Mouse (Mus musculus): ENCODE measurements at regions not wholly inside any gene's neighbourhood (a gene's known extent, or its start where the extent isn't known, plus 50 kb on each side); places are given as distances from the start of the nearest gene placed in this dataset.

DNA sequence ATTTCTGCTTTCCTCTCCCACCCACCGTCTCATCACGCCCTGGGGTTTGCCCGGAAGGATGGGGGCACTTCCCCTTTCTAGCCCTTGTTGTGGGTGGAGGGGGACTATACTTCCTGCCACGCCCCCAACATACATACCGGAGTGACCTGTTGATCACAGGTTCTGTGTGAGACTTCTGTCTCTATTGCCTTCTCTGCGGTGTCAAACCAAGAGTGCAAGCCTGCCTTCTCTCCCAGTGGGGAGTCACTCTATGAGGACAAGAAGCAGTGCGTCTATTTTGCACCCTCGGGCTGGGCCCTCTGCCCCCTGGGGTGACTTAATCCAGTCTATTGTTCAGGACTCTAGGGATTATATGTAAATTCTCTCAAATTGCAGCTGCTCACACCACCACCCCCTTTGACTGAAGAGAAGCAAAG is 318.8 kb downstream of the Fam49a start:
- in situ Hi-C loops (cut with MboI, MseI): no loop called here

DNA sequence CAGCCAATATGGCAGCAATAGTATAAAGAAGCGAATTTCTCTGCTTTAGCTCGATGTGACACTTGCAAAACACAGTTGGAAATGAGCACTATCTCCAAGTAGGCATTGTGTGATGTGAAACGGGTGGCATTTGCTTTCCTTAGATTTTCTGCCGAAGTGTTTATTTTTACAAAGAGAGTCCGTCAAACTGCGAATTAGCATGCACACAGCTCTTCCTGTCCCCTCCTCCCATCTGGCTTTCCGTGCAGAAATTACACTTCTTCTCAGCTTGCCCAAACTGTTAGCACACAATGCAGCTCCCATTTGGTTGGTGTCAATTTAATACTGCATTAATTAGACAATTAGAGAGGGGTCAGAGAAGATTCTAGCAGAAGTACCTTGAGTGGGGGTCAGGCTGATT is 316.3 kb downstream of the Fam49a start:
- in situ Hi-C loops (cut with MboI, MseI): no loop called here

- in situ Hi-C loops (cut with MboI, MseI): no loop called here
Observed at GRCm38 (mm10) chr12:12570563-12571251, 308.8 kb downstream of the Fam49a start.

DNA sequence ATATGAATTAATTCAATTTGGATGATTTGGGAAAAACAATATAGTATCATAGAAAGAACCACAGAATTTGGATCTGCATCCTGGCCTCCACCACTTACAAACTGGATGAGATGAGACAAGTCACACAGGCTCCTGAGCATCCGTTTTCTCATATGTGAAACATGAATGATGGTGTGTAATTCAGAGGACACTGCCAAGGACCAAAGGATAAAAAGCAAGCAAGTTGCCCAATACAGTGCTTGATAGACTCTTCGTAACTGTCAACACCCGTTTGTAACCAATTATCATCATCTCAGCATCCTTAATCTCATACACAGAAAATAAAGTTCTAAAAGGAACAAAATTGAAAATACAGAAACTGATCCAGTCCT is 305.8 kb downstream of the Fam49a start:
- in situ Hi-C loops (cut with MboI, MseI): no loop called here

DNA sequence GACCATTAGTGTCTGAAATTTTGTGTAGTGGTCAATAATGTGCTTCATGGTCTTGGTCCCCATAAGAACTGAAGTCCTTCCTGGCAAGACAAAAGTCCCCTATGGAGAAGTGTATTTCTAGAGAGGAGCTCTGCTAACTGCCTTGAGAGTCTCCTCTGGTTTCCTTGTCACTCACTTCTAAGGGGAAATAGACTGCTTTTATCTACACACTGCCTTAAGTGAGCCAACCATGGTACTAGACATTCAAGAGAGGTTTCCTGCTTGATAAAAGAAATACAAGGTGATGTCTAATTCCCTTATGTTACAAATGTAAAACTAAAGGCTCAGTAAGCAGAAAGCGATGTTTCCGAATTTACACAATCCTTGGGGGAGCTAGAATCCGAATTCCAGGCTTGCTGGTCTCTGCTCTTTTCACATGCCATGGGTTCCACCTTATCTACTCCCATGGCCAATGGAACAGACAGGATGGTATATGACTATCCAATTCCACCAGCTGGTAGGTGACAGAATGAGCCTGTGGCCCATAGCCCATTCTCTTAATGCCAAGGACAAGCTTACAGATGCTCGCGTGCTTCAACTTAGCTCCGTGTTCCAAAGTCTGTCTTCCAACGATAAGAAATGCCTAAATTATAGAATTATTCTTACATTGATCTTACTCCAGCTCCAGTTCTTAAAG is 305.3 kb downstream of the Fam49a start:
- in situ Hi-C loops (cut with MboI, MseI): no loop called here

DNA sequence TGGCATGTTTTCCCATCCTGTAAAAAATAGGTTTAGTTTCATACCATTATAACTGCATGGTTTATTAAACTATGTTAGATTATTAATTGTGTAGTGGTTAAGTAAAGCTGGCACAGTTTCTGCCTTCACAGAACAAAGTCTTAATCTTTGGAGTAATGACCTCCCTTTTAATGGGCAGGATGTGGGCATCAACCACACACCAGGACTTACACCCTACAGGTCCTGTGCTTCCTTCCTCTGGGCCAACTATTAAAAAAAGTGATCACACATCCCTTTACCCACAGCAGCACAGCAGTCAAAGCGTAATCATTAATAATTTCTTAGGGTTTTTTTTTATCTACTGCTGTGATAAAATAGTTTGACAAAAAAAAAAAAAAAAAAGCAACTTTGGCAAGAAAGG is 300.3 kb downstream of the Fam49a start:
- in situ Hi-C loops (cut with MboI, MseI): no loop called here

DNA sequence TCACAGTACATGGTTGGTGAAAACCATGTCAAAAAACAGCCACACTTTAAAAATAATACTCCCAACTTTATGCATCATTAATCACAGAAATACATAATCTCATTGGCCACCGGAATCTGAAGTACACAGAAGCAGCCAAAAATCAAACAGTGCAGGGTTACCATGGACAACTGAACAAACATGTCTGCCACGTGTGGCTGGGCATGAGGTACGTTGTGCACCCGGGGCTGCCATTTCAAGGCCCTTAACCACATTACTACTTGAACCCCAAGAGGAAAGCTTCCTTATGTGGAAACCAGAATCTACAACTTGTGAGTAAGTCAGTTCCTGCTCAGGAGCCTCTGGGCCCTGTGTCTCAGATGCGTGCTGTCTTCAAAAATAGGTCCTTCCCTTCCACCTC is 289.9 kb downstream of the Fam49a start:
- in situ Hi-C loops (cut with MboI, MseI): no loop called here

DNA sequence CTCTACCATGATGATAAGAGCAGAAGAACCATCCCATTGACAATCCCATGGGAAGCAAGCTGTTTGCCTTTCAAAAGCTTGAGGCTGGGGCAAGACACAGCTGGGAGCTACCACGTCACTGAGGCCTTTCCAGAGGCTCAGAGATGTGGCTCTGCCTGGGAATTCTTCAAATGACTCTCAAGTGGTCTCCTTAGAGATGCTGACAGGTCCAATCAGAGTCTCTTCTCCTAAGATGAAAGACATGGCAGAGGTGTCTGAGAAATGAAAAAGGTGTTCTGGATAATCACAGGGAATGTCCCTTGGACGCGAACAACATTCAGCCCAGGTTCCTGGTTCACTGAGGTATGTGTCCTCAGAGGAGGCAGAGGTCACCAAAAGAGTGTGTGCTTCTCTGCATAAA is 287.7 kb downstream of the Fam49a start:
- in situ Hi-C loops (cut with MboI, MseI): no loop called here

- in situ Hi-C loops (cut with MboI, MseI): no loop called here
Observed at GRCm38 (mm10) chr12:12548688-12549087, 286.7 kb downstream of the Fam49a start.

DNA sequence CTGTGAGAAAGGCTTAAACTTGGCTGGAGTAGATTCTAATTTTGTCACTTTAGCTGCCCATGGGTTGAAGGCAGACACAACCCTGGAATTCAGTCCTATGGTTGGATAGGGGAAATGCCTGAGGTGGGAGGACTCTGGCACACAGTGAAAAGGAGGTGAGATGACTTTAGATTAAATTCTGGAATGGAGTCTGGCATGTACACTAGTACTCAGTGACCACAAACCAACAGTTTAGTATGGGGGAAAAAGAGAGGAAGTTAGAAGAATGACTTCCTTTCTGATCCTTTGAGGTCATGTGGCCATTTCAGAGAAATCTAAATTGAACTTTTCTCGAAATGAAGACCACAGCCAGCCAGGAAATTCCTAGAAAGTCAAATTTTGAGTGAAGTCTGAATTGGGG is 285.5 kb downstream of the Fam49a start:
- in situ Hi-C loops (cut with MboI, MseI): no loop called here

GRCm38 (mm10) chr12:12546372-12547031 is 284.6 kb downstream of the Fam49a start:
- in situ Hi-C loops (cut with MboI, MseI): no loop called here

DNA sequence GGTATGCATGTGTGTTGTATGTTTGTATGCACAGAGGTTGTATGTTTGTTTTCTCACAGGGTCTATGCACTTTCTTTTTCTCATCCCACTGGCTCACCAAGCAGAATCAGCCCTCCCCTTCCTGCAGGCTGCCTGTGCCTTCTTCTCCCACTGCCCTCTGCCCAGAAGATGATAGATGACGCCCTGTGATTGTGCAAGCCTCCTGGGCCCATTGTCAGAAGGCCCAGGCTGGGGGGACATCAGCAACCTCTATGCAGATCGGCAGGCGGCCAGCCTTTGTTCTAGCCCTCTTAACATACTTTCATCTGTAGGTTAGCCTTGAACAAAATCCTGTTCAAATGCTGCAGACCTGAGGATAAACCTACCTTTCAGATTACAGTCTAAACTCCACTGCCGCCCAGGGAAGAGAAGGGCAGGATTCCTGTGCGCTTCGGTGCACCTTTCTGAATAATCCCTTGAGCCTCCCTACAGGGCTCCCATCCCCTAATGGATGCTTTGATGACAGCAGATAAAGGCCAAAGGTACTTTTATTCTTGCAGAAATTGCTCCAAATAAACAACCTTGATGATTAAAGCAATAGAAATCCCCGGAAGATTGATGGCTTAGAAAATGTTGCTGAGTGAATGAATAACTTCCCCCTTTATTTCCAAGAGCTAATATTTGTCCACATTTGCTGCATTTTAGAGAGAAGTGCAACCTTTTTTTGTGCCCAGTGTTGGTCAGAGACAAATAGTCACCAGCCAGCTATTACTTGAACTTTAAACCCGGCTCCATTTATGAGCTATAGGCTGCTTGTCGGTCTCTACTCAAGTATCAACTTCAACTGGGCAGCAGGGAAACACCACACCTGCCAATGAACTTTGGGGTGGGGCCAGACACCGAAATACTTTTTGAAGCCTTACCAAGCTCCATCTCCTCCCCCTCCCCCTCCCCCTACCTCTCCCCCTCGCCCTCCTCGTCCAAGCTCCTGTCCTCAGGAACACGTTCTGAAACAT is 279.4 kb downstream of the Fam49a start:
- in situ Hi-C loops (cut with MboI, MseI): no loop called here

DNA sequence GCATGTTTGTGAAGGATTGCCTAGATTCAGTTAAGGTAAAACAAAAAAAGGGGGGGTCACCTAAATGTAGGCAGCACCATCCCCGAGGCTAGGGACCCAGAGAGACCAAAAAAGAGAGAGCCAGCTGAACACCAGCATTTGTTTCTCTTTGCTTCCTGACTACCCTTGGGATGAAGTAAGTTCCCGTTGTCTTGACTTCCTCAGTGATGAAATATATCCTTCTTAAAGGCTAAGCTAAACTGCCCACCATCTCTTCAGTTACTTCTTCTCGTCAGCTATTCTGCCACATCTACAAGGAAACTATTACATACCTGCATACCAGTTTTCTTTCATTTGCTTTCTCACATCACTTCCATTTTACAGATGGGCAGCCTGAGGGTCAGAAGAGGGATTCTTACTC is 277.4 kb downstream of the Fam49a start:
- in situ Hi-C loops (cut with MboI, MseI): no loop called here

DNA sequence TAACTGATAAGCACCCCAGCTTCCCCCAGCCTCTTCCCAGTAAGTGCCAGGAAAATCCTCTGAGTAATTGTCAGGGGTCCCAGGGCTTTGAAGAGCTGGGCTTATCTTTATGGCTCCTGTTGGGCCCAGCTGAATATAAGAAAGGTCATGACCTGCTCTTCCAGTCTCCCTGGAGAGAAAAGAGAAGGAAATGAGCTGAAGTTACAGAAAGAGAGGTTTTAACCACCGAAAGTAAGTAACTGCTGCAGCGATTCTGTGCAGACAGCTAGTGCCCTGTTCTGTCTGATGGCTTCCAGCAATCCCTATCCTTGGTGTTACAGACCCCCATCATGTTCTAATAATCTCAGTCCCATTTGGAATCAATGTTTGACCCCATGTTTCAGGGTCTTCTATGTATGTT is 272.8 kb downstream of the Fam49a start:
- in situ Hi-C loops (cut with MboI, MseI): no loop called here

- in situ Hi-C loops (cut with MboI, MseI): no loop called here
Observed at GRCm38 (mm10) chr12:12530796-12531195, 268.9 kb downstream of the Fam49a start.

DNA sequence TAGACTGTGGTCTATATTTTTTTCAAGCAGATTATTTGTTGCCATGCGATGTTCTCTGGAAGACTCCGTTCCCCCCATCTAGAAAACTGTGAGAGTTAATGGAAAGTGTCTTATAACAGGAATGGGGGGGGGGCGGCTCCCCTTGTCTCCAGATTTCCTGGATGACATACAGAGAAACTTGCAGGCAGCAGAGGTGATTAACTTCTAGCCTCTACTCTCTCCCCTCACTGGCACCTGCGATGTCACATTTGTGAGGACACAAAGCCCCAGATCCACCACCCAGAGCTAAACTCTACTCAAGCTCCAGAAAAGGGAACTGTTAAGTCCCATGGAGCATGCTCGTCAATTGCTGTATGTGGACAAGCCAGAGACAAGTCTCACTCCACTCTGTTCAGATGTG is 267.6 kb downstream of the Fam49a start:
- in situ Hi-C loops (cut with MboI, MseI): no loop called here

- in situ Hi-C loops (cut with MboI, MseI): no loop called here
Observed at GRCm38 (mm10) chr12:12528478-12528981, 266.6 kb downstream of the Fam49a start.

DNA sequence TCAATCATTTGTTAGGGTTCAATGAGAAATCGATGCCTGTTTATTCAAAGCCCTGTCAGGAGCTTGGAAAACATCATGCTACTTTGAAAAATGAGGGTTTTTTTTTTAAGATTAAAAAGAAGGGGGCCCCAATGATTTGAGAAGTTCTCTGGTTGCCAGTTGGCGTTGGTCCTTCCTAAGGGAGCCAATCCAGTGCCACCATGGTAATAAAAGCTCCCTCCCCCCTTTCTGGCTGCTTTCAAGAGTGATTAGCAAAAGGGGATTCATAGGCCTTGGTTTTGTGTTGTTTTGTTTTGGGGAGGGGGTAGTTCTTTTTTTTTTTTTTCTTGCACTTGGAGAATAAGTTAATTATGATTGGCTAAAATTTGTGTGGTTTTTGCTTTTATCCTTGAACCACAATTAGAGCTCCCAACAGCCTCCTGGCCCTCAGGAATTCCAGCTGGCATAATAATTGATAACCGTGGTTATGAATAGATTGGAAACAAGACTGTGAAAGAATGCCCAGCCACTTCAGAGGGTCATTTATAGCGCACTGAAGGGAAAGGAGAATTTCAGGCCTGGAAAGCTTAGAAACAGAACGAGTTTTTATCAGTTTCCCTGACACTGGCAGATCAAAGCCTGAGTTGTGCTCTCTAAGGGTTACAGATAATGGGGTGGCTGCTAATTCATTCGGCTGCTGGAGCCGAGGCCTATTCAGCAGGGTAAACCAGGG is 266.0 kb downstream of the Fam49a start:
- in situ Hi-C loops (cut with MboI, MseI): no loop called here

- in situ Hi-C loops (cut with MboI, MseI): no loop called here
Observed at GRCm38 (mm10) chr12:12527366-12527765, 265.4 kb downstream of the Fam49a start.

GRCm38 (mm10) chr12:12520311-12520852 is 258.4 kb downstream of the Fam49a start:
- in situ Hi-C loops (cut with MboI, MseI): no loop called here

All from T-helper 2 cell (primary cell).